Mouse (Mus musculus) cerebellum, adult 11-12 months (tissue): ENCODE data around the gene Kcnn1.
"Not testable (repeated sequence)": the region's sequence is repeated elsewhere in the genome, so short reads cannot be mapped to it uniquely, and the experiment has no call there.

Source experiments
- DNase-seq: peaks from one replicate; pipeline ENCODE4 v3.0.0; 2022

Kcnn1 gene

GRCm38 (mm10) chr8:70839408-70840351 is 23.4 kb downstream of the Kcnn1 start, which contains the start of gene Arrdc2:
Gene Arrdc2, minus strand, starts transcription at chr8:70839720.
- DNase-seq: peak; percentile 100

- peak; percentile 68 for DNase-seq
Measured at GRCm38 (mm10) chr8:70838654-70839407, 24.2 kb downstream of the Kcnn1 start.

- no peak for DNase-seq
Measured at GRCm38 (mm10) chr8:70836666-70837065, 26.4 kb downstream of the Kcnn1 start.

- DNase-seq: no peak
Measured at GRCm38 (mm10) chr8:70834071-70834470, 29.0 kb downstream of the Kcnn1 start.

- no peak for DNase-seq
Measured at GRCm38 (mm10) chr8:70833520-70833919, 29.5 kb downstream of the Kcnn1 start.

GRCm38 (mm10) chr8:70833018-70833482 is 30.0 kb downstream of the Kcnn1 start:
- no peak for DNase-seq

GRCm38 (mm10) chr8:70832371-70832770 is 30.7 kb downstream of the Kcnn1 start:
- no peak for DNase-seq

GRCm38 (mm10) chr8:70831517-70831916 is 31.5 kb downstream of the Kcnn1 start:
- DNase-seq: no peak

GRCm38 (mm10) chr8:70827796-70828195 is 35.3 kb downstream of the Kcnn1 start:
- no peak for DNase-seq

- no peak for DNase-seq
Measured at GRCm38 (mm10) chr8:70827010-70827409, 36.0 kb downstream of the Kcnn1 start.

- no peak for DNase-seq
Measured at GRCm38 (mm10) chr8:70825816-70826215, 37.2 kb downstream of the Kcnn1 start.

GRCm38 (mm10) chr8:70823802-70824201 is 39.3 kb downstream of the Kcnn1 start:
- DNase-seq: no peak

- not testable (repeated sequence) for DNase-seq
Measured at GRCm38 (mm10) chr8:70822594-70822993, 40.5 kb downstream of the Kcnn1 start.

- DNase-seq: no peak
Measured at GRCm38 (mm10) chr8:70821992-70822391, 41.1 kb downstream of the Kcnn1 start.

- DNase-seq: no peak
Measured at GRCm38 (mm10) chr8:70821399-70821962, 41.6 kb downstream of the Kcnn1 start.

GRCm38 (mm10) chr8:70820101-70820935 is 42.7 kb downstream of the Kcnn1 start:
- no peak for DNase-seq

- no peak for DNase-seq
Measured at GRCm38 (mm10) chr8:70816679-70817078, 46.4 kb downstream of the Kcnn1 start.

GRCm38 (mm10) chr8:70812885-70813284 is 50.2 kb downstream of the Kcnn1 start:
- DNase-seq: no peak

- DNase-seq: no peak
Measured at GRCm38 (mm10) chr8:70812055-70812454, 51.0 kb downstream of the Kcnn1 start.

GRCm38 (mm10) chr8:70810962-70811680 is 51.9 kb downstream of the Kcnn1 start:
- no peak for DNase-seq

GRCm38 (mm10) chr8:70808955-70809701 is 53.9 kb downstream of the Kcnn1 start:
- no peak for DNase-seq
